Mouse (Mus musculus): ENCODE data around the gene Gm3239.
A peak's percentile ranks its signal among the peaks of the same experiment; 100 is the strongest.
"Not testable (repeated sequence)": the region's sequence is repeated elsewhere in the genome, so short reads cannot be mapped to it uniquely, and the experiment has no call there.

The Gm3239 gene

DNA sequence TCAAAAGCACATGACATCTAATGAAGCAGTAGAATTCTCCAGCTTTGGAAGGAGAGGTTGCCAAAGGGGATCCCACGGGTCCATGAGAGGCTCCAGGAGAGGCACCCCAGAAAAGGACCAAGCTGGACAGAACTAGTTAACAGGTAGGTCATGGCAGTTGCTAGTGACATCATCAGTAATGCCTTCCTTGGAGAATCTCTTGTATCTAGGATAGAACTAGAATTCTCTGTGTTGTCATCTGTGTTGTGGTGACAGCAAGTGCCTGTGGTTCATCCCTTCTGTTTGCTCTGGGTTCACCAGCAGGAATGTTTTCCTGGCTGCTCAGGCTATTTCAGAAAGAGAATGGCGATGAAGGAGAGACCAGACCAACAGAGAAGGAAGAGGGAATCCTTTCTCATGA lies at the start of gene Gm3239:
Gene Gm3239, plus strand, starts transcription at position 301 of the 400 bp plus-strand sequence.
- DNase-seq, result not testable (repeated sequence)

DNA sequence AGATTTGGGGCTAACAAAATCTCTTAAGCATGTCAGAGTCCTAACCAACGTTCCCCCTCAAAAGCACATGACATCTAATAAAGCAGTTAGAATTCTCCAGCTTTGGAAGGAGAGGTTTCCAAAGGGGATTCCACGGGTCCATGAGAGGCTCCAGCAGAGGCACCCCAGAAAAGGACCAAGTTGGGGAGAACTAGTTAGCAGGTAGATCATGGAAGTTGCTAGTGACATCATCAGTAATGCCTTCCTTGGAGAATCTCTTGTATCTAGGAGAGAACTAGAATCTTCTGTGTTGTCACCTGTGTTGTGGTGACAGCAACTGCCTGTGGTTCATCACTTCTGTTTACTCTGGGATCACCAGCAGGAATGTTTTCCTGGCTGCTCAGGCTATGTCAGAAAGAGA lies 31.9 kb upstream of the Gm3239 start, which contains the start of gene Gm8159:
Gene Gm8159, plus strand, starts transcription at position 301 of the 400 bp plus-strand sequence.
- DNase-seq, result not testable (repeated sequence)

DNA sequence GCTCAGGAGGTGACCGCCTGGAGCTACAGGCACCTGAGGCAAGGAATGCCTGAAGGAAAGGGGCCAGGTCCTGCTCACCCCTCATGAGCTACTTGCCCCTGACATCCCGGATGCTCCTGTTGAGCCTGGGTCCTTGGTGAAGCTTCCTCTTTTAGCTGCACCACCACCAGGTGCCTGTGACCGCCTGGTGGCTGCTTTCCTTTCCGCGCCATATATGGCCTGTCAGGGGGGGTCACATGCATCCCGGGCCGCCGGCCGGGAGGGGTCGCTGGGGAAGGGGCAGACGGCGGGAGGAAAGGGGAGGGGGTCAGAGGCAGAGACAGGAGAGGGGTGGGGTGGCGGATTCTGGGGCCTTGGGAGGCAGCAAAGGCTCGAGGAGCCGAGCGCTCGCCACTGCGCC lies 14.7 kb upstream of the Gm3239 start:
- DNase-seq, result peak; percentile 13

DNA sequence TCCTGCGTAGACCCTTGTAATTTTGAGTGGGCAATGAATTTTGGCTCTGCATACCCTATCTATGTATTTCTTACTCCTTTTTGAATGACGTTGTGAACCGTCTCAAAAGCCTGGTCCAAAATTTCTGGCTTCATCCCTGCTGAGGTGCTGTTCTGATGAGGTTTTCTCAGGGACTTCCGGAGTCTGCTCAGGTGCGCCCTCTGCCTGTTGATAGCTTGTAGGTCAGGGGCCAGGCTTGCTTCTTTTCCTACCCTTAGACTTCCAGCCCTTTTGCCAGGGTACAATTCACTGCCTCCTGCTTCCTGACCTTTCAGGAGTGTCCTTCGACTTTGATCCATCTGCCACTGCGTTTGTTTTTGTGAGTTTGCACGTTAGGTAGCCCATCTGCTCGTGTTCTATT lies 13.7 kb upstream of the Gm3239 start:
- peak; percentile 62 for DNase-seq

DNA sequence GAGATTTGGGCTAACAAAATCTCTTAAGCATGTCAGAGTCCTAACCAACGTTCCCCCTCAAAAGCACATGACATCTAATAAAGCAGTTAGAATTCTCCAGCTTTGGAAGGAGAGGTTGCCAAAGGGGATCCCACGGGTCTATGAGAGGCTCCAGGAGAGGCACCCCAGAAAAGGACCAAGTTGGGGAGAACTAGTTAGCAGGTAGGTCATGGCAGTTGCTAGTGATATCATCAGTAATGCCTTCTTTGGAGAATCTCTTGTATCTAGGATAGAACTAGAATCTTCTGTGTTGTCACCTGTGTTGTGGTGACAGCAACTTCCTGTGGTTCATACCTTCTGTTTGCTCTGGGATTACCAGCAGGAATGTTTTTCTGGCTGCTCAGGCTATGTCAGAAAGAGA lies 44.9 kb downstream of the Gm3239 start, which contains the start of gene Gm7876:
Gene Gm7876, plus strand, starts transcription at position 301 of the 400 bp plus-strand sequence.
- not testable (repeated sequence) for DNase-seq
